Comparison of ENCODE assay signal across 8 mouse cellular contexts in the genomic region with DNA sequence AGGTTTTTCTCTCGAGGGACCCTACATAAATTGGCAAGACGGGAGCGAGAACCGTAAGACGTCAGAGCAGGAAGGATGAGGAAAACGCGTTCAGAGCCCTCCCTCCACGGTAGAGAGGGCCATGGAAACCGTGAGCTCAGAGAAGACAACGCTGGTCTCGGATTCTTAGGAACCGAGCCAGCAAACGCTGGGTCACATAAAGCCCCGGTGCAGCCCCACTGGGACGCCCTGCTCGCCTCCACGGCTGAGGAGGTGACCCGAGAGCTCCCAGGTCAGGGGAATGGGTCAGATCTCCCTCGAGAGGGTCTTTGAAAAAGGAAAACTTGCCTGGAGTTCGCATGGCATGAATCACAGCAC. TPM values are rescaled to one million over a fixed set of nuclear protein-coding genes. Genes with fewer than 3 reads are reported as not detected.
DNase-seq lines count a peak whose midpoint lies in the region; ATAC-seq and TF ChIP-seq lines count a peak whose summit lies in the region.
"Had no signal": no experiment of that assay in that cellular context is flagged by ENCODE, and none has a peak within 500 bp of the region (broad histone marks: within the 10 kb centered on the region; RNA-seq: fewer than 3 reads in every experiment).

No protein-coding gene starts in this region.

- 0 out of 2 replicates have a peak, but pooled peaks have one; percentile 19 for ATAC-seq in heart, embryonic 15.5 days (replicated peaks; ENCODE audit: insufficient number of reproducible peaks, insufficient read depth, low FRiP score, low read depth)
- peak; percentile 48 for ATAC-seq in liver, embryonic 14.5 days (ENCODE audit: insufficient read depth)
- ATAC-seq in stomach, postnatal 0 days (ENCODE audit: low FRiP score, low TSS enrichment): peak; percentile 36

- under 1% methylated on average over 20 of the region's 20 CpGs for WGBS in embryonic facial prominence, embryonic 10.5 days
- WGBS in heart, embryonic 15.5 days: 1% methylated on average over 20 of the region's 20 CpGs
- under 1% methylated on average over 20 of the region's 20 CpGs for WGBS in liver, embryonic 14.5 days (ENCODE audit: insufficient replicate concordance)
- 2% methylated on average over 20 of the region's 20 CpGs for WGBS in stomach, postnatal 0 days

- H3K27me3 ChIP-seq in embryonic facial prominence, embryonic 10.5 days (replicated peaks; ENCODE audit: low read depth, poor library complexity, severe bottlenecking): peaks cover 27% of the 10 kb centered on the region
- H3K27me3 ChIP-seq in heart, embryonic 15.5 days: peaks cover 8% of the 10 kb centered on the region; the same call in 1 of the 2 replicates
- no peaks in the 10 kb centered on the region; the same call in 1 of the 2 replicates for H3K27me3 ChIP-seq in liver, embryonic 14.5 days (ENCODE audit: control insufficient read depth, insufficient read depth, low read length)
- no peaks in the 10 kb centered on the region for H3K27me3 ChIP-seq in stomach, postnatal 0 days (ENCODE audit: control insufficient read depth, insufficient read depth, low read length)

- TF ChIP-seq CTCF in layer of hippocampus, adult 2 months (conservative IDR thresholded peaks at IDR 0.05): no peak
- no peak for TF ChIP-seq CTCF in liver, embryonic 14.5 days (IDR thresholded peaks at IDR 0.05; ENCODE audit: low read depth)
- TF ChIP-seq CTCF in stomach, postnatal 0 days (IDR thresholded peaks at IDR 0.05; ENCODE audit: low read depth): no peak

- no peak for DNase-seq in layer of hippocampus, adult 2 months (ENCODE audit: low spot score in 2 of 2)
- no peak for DNase-seq in layer of hippocampus, adult 8-10 months (ENCODE audit: low spot score in 2 of 2)
- DNase-seq in embryonic facial prominence, embryonic 10.5 days (ENCODE audit: low spot score): no peak
- peak in 1 of 3 experiments; percentile 11 for DNase-seq in liver, embryonic 14.5 days (ENCODE audit: low read depth in 3 of 3, low spot score in 3 of 3)
- no peak for DNase-seq in stomach, postnatal 0 days (ENCODE audit: low spot score)
- no peak for DNase-seq in cerebellum, postnatal 14 days

- peak overlapping the region; percentile 85 for H3K4me3 ChIP-seq in layer of hippocampus, adult 2 months
- peak overlapping the region; percentile 79 for H3K4me3 ChIP-seq in embryonic facial prominence, embryonic 10.5 days
- peak overlapping the region; percentile 88 for H3K4me3 ChIP-seq in heart, embryonic 15.5 days
- peak overlapping the region; percentile 94 to 97 for H3K4me3 ChIP-seq in liver, embryonic 14.5 days (ENCODE audit: insufficient read depth in 1 of 2, low read depth in 2 of 2, low read length in 2 of 2)
- H3K4me3 ChIP-seq in stomach, postnatal 0 days (ENCODE audit: low read depth, low read length): peak overlapping the region; percentile 75

- TF ChIP-seq EP300 in liver, embryonic 14.5 days (IDR thresholded peaks at IDR 0.05; ENCODE audit: low read depth): no peak
- no peak for TF ChIP-seq EP300 in stomach, postnatal 0 days (optimal IDR thresholded peaks at IDR 0.05)

- H3K27ac ChIP-seq in layer of hippocampus, adult 2 months: peak overlapping the region; percentile 58
- peak overlapping the region; percentile 85 for H3K27ac ChIP-seq in embryonic facial prominence, embryonic 10.5 days (replicated peaks)
- H3K27ac ChIP-seq in heart, embryonic 15.5 days: peak overlapping the region; percentile 37; the same call in 1 of the 2 replicates
- H3K27ac ChIP-seq in liver, embryonic 14.5 days: no peak overlapping the region
- peak overlapping the region; percentile 53 for H3K27ac ChIP-seq in stomach, postnatal 0 days (replicated peaks)

- H3K9ac ChIP-seq in heart, embryonic 15.5 days: peak overlapping the region; percentile 69
- H3K9ac ChIP-seq in liver, embryonic 14.5 days (replicated peaks): peak overlapping the region; percentile 84
- peak overlapping the region; percentile 71 for H3K9ac ChIP-seq in stomach, postnatal 0 days (ENCODE audit: low read length)

- H3K4me1 ChIP-seq in embryonic facial prominence, embryonic 10.5 days: peaks cover 15% of the 10 kb centered on the region
- H3K4me1 ChIP-seq in heart, embryonic 15.5 days (replicated peaks): peaks cover 14% of the 10 kb centered on the region
- peaks cover 0 to 4% of the 10 kb centered on the region in 2 experiments; a peak in 3 of 4 replicates for H3K4me1 ChIP-seq in liver, embryonic 14.5 days (replicated peaks; ENCODE audit: control insufficient read depth in 2 of 2, insufficient read depth in 2 of 2, low read length in 1 of 2)
- H3K4me1 ChIP-seq in stomach, postnatal 0 days (replicated peaks; ENCODE audit: control insufficient read depth, insufficient read depth): no peaks in the 10 kb centered on the region

- H3K36me3 ChIP-seq in embryonic facial prominence, embryonic 10.5 days (replicated peaks): peaks cover 22% of the 10 kb centered on the region
- peaks cover 20% of the 10 kb centered on the region; the same call in 1 of the 2 replicates for H3K36me3 ChIP-seq in heart, embryonic 15.5 days
- peaks cover 11% of the 10 kb centered on the region for H3K36me3 ChIP-seq in liver, embryonic 14.5 days (replicated peaks; ENCODE audit: control insufficient read depth, insufficient read depth, low read depth)
- peaks cover 8% of the 10 kb centered on the region; the same call in 1 of the 2 replicates for H3K36me3 ChIP-seq in stomach, postnatal 0 days (ENCODE audit: control insufficient read depth, insufficient read depth, low read length)

- H3K4me2 ChIP-seq in heart, embryonic 15.5 days: peak overlapping the region; percentile 86
- peak overlapping the region; percentile 72 for H3K4me2 ChIP-seq in liver, embryonic 14.5 days (ENCODE audit: low read depth)
- peak overlapping the region; percentile 84 for H3K4me2 ChIP-seq in stomach, postnatal 0 days (replicated peaks; ENCODE audit: low read depth)

- no peaks in the 10 kb centered on the region for H3K9me3 ChIP-seq in embryonic facial prominence, embryonic 10.5 days
- no peaks in the 10 kb centered on the region for H3K9me3 ChIP-seq in heart, embryonic 15.5 days (replicated peaks)
- no peaks in the 10 kb centered on the region for H3K9me3 ChIP-seq in liver, embryonic 14.5 days (ENCODE audit: control insufficient read depth, low read length)
- no peaks in the 10 kb centered on the region for H3K9me3 ChIP-seq in stomach, postnatal 0 days (ENCODE audit: control insufficient read depth, low read length)

RNA-seq across cellular contexts. Expression of a gene that starts 0.4 kb away (rescaled TPM):
- total RNA-seq in layer of hippocampus, adult 2 months (2021): 10 to 100 TPM; 28.3 to 30.1 TPM
- total RNA-seq in layer of hippocampus, adult 8-10 months (2022): 10 to 100 TPM; 32.8 to 35.3 (median 33.8) TPM
- 90.0 and 96.0 TPM in 2 replicates for polyA plus RNA-seq in embryonic facial prominence, embryonic 10.5 days (2016; fragmentation: Nextera tagmentation; extraction: Ambion mirVana)
- 58.4 and 61.0 TPM in 2 replicates for polyA plus RNA-seq in heart, embryonic 15.5 days (2015; fragmentation: Nextera tagmentation; extraction: Ambion mirVana)
- polyA plus RNA-seq in liver, embryonic 14.5 days (2012; rRNA removed): 15.7 and 20.7 TPM in 2 replicates
- polyA plus RNA-seq in liver, embryonic 14.5 days (2014; fragmentation: Nextera tagmentation; extraction: Ambion mirVana): 46.5 and 47.5 TPM in 2 replicates
- 58.6 and 59.5 TPM in 2 replicates for polyA plus RNA-seq in stomach, postnatal 0 days (2015; fragmentation: Nextera tagmentation; extraction: Ambion mirVana)

RNA-seq across cellular contexts. Expression of a gene that starts 16.1 kb away (rescaled TPM):
- 1 to 10 TPM; 1.7 to 2.2 TPM for total RNA-seq in layer of hippocampus, adult 2 months (2021)
- 1 to 10 TPM; 1.0 to 3.3 (median 1.5) TPM for total RNA-seq in layer of hippocampus, adult 8-10 months (2022)
- polyA plus RNA-seq in embryonic facial prominence, embryonic 10.5 days (2016; fragmentation: Nextera tagmentation; extraction: Ambion mirVana): 1.2 and 1.7 TPM in 2 replicates
- 0.91 and 1.2 TPM in 2 replicates for polyA plus RNA-seq in heart, embryonic 15.5 days (2015; fragmentation: Nextera tagmentation; extraction: Ambion mirVana)
- polyA plus RNA-seq in liver, embryonic 14.5 days (2012; rRNA removed): 0.41 and 0.44 TPM in 2 replicates
- 0.14 and 0.18 TPM in 2 replicates for polyA plus RNA-seq in liver, embryonic 14.5 days (2014; fragmentation: Nextera tagmentation; extraction: Ambion mirVana)
- 0.17 and 0.22 TPM in 2 replicates for polyA plus RNA-seq in stomach, postnatal 0 days (2015; fragmentation: Nextera tagmentation; extraction: Ambion mirVana)

RNA-seq across cellular contexts. Expression of a gene that starts 31.3 kb away (rescaled TPM):
- total RNA-seq in layer of hippocampus, adult 2 months (2021): under 1 TPM; 0.44 to 0.71 TPM
- total RNA-seq in layer of hippocampus, adult 8-10 months (2022): 1 to 10 TPM in 1 of 4 experiments, under 1 TPM in 2, not detected in 1; 0.37 to 1.2 (median 0.80) TPM
- 0.41 and 0.81 TPM in 2 replicates for polyA plus RNA-seq in embryonic facial prominence, embryonic 10.5 days (2016; fragmentation: Nextera tagmentation; extraction: Ambion mirVana)
- polyA plus RNA-seq in heart, embryonic 15.5 days (2015; fragmentation: Nextera tagmentation; extraction: Ambion mirVana): 1.7 TPM in 2 replicates
- polyA plus RNA-seq in liver, embryonic 14.5 days (2012; rRNA removed): 0.63 and 0.69 TPM in 2 replicates
- 1.0 and 1.1 TPM in 2 replicates for polyA plus RNA-seq in liver, embryonic 14.5 days (2014; fragmentation: Nextera tagmentation; extraction: Ambion mirVana)
- polyA plus RNA-seq in stomach, postnatal 0 days (2015; fragmentation: Nextera tagmentation; extraction: Ambion mirVana): 5.4 and 6.7 TPM in 2 replicates
- total RNA-seq: neutrophil, adult 5-6 weeks had no signal
